Mouse (Mus musculus) lung, embryonic 14.5 days (tissue): ENCODE measurements around the gene Khsrp. TPM values are rescaled to one million over a fixed set of nuclear protein-coding genes. Genes with fewer than 3 reads are reported as not detected.
A peak's percentile ranks its signal among the peaks of the same experiment; 100 is the strongest.

ENCODE experiments used
- ATAC-seq: fragments of 200-750 bp; cut with Nextera tagmentation; 2 replicates; pipeline ENCODE4 v1.8.0; 2017; ENCODE audit warnings: mild to moderate bottlenecking, moderate TSS enrichment, moderate library complexity; ENCODE audit not compliant: insufficient read depth
- DNase-seq: peaks from one replicate; pipeline ENCODE4 v3.0.0-alpha.2; 2015
- H3K27ac ChIP-seq: fragments of 300-500 bp; sonication (generic); 2 replicates; pipeline ENCODE4 v1.5.1; 2014; ENCODE audit warnings: low read depth, mild to moderate bottlenecking, moderate library complexity
- H3K27me3 ChIP-seq: fragments of 300-500 bp; sonication (generic); 2 replicates; pipeline ENCODE4 v1.6.1; 2014; ENCODE audit warnings: low read length, control low read depth; ENCODE audit not compliant: insufficient read depth
- H3K36me3 ChIP-seq: fragments of 300-500 bp; sonication (generic); 2 replicates; pipeline ENCODE4 v1.6.1; 2014; ENCODE audit warnings: control low read depth; ENCODE audit not compliant: insufficient read depth
- H3K4me1 ChIP-seq: fragments of 300-500 bp; sonication (generic); 2 replicates; pipeline ENCODE4 v1.6.1; 2014; ENCODE audit warnings: antibody characterized with exemption, control low read depth; ENCODE audit not compliant: insufficient read depth
- H3K4me2 ChIP-seq: fragments of 300-500 bp; sonication (generic); 2 replicates; pipeline ENCODE4 v1.6.1; 2014; ENCODE audit warnings: mild to moderate bottlenecking
- H3K4me3 ChIP-seq: fragments of 300-500 bp; sonication (generic); 2 replicates; pipeline ENCODE4 v1.5.1; 2014; ENCODE audit warnings: low read depth, low read length
- H3K9ac ChIP-seq: fragments of 300-500 bp; sonication (generic); 2 replicates; pipeline ENCODE4 v1.6.1; 2014
- H3K9me3 ChIP-seq: fragments of 300-500 bp; sonication (generic); 2 replicates; pipeline ENCODE4 v1.6.1; 2016; ENCODE audit warnings: low read depth, low read length, control low read depth
- CTCF ChIP-seq: IDR thresholded peaks from 2 replicates; pipeline ENCODE4 v1.5.1; 2016; ENCODE audit warnings: antibody characterized with exemption, low read depth
- WGBS: fragments of 180-500 bp; shearing (Covaris S2); extraction: QIAGEN DNeasy Blood & Tissue Kit; methylation state at CpG from one replicate; pipeline ENCODE4 v1.1.7; 2014; 5-methylcytosine and 5-hydroxymethylcytosine counted together
- polyA plus RNA-seq: library from polyadenylated mRNA; unstranded; fragments of >200 nt; fragmentation: Nextera tagmentation; extraction: Ambion mirVana; gene quantifications from 2 replicates; pipeline ENCODE4 v1.2.1, GENCODE M21; 2014

The Khsrp gene
- polyA plus RNA-seq, 1 experiment from 2014 or later: 69.4 TPM

DNA sequence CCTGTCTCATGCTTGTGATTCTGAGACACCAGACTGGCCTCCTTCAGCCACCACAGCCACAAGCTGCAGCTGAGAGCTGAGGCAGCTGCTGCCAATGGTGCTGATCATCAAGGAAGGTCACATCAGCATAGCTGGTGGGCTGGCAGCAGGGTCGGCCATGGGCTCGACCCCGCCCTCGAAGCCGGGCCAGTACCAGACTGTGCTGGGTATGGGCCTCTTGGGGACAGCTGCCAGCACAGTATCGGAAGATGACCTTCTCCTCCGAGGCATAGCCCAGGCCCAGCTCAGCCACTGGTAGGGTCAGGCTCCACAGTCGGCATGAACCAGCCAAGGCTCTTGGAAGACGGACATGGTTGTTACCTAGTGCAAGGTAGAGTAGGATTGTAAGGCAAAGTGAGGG lies 31.9 kb downstream of the Khsrp start:
- Histone ChIP-seq H3K27me3 (no peaks in the 10 kb centered on the region), H3K4me3 (no peak overlapping the region), H3K36me3 (peaks cover 68% of the 10 kb centered on the region), H3K4me1 (peaks cover 4% of the 10 kb centered on the region; the same call in 1 of the 2 replicates), H3K9me3 (no peaks in the 10 kb centered on the region), H3K4me2 (no peak overlapping the region), H3K27ac (no peak overlapping the region), H3K9ac (no peak overlapping the region)
- DNase-seq (no peak), ATAC-seq (no peak)
- no peak for TF ChIP-seq CTCF
- 89% methylated on average over 9 of the region's 9 CpGs for WGBS

DNA sequence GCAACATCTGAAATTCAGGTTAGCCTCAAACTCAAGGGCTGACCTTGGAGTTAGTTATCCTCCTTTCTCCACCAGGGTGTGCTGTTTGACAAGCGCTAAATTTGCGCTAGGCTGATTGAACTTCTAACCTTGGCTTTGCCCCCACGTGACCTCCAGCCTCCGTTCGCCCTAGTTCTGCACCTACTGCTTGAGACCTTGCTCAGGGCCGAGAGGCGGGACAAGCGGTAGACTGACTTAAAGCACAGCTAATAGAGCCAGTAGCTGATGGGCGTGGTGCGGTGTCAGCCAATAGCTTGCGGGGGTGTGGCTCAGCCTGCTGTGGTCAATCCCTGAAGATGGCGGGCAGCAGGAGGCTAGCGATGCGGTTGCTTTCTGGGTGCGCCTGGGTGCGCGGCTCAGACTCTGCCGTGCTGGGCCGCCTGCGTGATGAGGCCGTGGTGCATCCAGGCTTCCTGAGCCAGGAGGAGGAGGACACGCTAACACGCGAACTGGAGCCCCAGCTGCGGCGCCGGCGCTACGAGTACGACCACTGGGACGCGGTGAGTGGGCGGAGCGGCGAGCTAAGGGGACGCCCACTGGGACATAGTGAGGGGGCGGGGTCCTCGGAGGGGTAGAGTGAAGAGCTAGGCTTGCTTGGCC lies 34.2 kb downstream of the Khsrp start, which contains the start of gene Alkbh7:
TSS of gene Alkbh7 (plus strand) at position 311 of the 639 bp plus-strand sequence.
- peaks cover 69% of the 10 kb centered on the region for H3K36me3 ChIP-seq
- ATAC-seq: peak; percentile 99
- H3K27ac ChIP-seq: 0 out of 2 replicates have a peak within 1 kb of the TSS, but pooled peaks have one; percentile 6

GRCm38 (mm10) chr17:56996506-56996905 lies 34.8 kb downstream of the Khsrp start:
- TF ChIP-seq CTCF: no peak
- Histone ChIP-seq H3K9me3 (no peaks in the 10 kb centered on the region), H3K36me3 (peaks cover 71% of the 10 kb centered on the region), H3K27me3 (no peaks in the 10 kb centered on the region), H3K4me3 (no peak overlapping the region), H3K27ac (no peak overlapping the region), H3K9ac (no peak overlapping the region), H3K4me2 (no peak overlapping the region; the same call in 1 of the 2 replicates), H3K4me1 (peaks cover 4% of the 10 kb centered on the region; the same call in 1 of the 2 replicates)
- WGBS: 62% methylated on average over 2 of the region's 2 CpGs
- DNase-seq (no peak), ATAC-seq (no peak)

More for the DNA sequence above, 34.2 kb downstream of the Khsrp start, which contains the start of gene Alkbh7:
- 0% methylated on average over 38 of the region's 38 CpGs for WGBS
- Histone ChIP-seq H3K4me2 (peak within 1 kb of the TSS; percentile 69), H3K9me3 (no peaks in the 10 kb centered on the region), H3K4me3 (peak within 1 kb of the TSS; percentile 71), H3K9ac (peak within 1 kb of the TSS; percentile 60), H3K27me3 (no peaks in the 10 kb centered on the region), H3K4me1 (peaks cover 4% of the 10 kb centered on the region; the same call in 1 of the 2 replicates)
- TF ChIP-seq CTCF: peak; percentile 76
- peak; percentile 97 for DNase-seq

DNA sequence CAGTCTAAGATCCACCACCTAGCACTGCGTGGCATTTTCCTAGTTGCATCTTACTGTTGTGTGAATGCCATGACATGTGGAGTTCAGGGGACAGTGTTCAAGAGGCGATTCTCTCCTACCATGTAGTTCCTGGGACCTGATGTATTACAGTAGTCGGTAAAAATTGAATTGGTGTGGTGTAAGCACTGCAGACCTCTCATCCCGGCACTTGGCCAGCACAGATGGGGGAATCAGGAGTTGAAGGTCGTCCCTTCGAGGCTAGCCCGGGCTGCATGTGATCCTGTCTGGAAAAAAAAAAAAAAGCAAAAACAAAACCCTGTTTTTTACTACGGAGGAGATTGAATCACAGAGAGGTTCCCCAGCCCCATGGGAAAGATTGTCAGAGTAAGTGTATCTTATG lies 36.3 kb downstream of the Khsrp start:
- TF ChIP-seq CTCF: no peak
- no peak for DNase-seq

DNA sequence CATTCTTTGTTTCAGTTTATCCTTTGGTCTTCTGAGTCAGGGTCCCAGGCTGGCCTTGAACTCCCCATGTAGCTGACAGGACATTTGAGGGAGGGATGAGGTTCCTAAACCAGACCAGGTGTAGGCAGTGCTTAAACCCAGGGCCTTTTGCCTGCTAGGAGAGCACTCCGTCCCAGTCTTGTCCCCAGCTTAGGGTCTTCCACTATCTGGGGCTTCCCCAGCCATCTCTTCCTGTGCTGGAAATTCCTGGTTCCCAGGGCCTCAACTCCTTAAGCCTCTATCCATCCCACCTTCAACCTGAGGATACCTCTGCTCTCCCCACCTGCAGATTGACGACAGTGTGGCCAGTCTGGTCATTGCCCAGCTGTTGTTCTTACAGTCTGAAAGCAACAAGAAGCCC lies 40.4 kb downstream of the Khsrp start:
- no peak for ATAC-seq
- no peak for TF ChIP-seq CTCF
- no peak overlapping the region for H3K27ac ChIP-seq
- no peaks in the 10 kb centered on the region for H3K9me3 ChIP-seq
- no peaks in the 10 kb centered on the region for H3K27me3 ChIP-seq
- H3K9ac ChIP-seq: peak overlapping the region; percentile 77
- DNase-seq: no peak
- H3K36me3 ChIP-seq: peaks cover 45% of the 10 kb centered on the region
- H3K4me1 ChIP-seq: peaks cover 5% of the 10 kb centered on the region; the same call in 1 of the 2 replicates
- 63% methylated on average over 2 of the region's 2 CpGs for WGBS
- H3K4me3 ChIP-seq: peak overlapping the region; percentile 83
- H3K4me2 ChIP-seq: peak overlapping the region; percentile 86

More for the DNA sequence above, 36.3 kb downstream of the Khsrp start:
- H3K4me2 ChIP-seq: no peak overlapping the region
- 85% methylated on average over 8 of the region's 8 CpGs for WGBS
- no peak overlapping the region for H3K9ac ChIP-seq
- peaks cover 9% of the 10 kb centered on the region for H3K4me1 ChIP-seq
- ATAC-seq: no peak
- no peaks in the 10 kb centered on the region for H3K27me3 ChIP-seq
- no peak overlapping the region for H3K4me3 ChIP-seq
- peaks cover 64% of the 10 kb centered on the region for H3K36me3 ChIP-seq
- no peak overlapping the region for H3K27ac ChIP-seq
- H3K9me3 ChIP-seq: no peaks in the 10 kb centered on the region

DNA sequence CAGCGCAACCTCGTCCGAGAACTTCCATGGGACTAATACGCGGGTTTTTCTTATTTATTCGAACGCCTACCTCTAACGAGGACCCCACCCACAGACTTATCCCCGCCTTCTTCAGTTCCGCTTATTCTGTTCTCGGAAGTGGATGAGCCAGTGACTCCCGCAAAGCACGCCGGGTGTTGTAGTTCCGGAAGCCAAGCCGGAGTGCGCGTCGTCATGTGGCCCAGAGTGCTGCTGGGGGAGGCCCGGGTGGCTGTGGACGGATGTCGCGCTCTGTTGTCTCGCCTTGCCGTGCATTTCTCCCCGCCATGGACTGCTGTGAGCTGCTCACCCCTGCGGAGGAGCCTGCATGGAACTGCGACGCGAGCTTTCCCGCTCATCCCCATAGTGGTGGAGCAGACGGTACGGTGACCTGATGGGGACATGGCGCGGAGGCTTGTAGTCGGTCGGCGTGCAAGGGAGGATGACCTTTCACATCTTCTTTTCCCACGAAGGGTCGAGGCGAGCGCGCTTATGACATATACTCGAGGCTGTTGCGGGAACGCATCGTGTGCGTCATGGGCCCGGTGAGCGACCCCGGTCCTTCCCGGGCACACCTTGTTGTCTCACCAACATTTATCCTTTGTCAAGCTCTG lies 41.1 kb downstream of the Khsrp start, which contains the start of gene Clpp:
TSS of gene Clpp (plus strand) at position 191 of the 632 bp plus-strand sequence.
- ATAC-seq (peak; percentile 97), DNase-seq (peak; percentile 98)
- no peak for TF ChIP-seq CTCF
- Histone ChIP-seq H3K4me2 (peak within 1 kb of the TSS; percentile 86), H3K9ac (peak within 1 kb of the TSS; percentile 77), H3K27me3 (no peaks in the 10 kb centered on the region), H3K4me3 (peak within 1 kb of the TSS; percentile 83), H3K36me3 (peaks cover 38% of the 10 kb centered on the region), H3K27ac (peak within 1 kb of the TSS; percentile 67), H3K4me1 (peaks cover 5% of the 10 kb centered on the region; the same call in 1 of the 2 replicates), H3K9me3 (no peaks in the 10 kb centered on the region)
- under 1% methylated on average over 52 of the region's 52 CpGs for WGBS

- no peaks in the 10 kb centered on the region for H3K27me3 ChIP-seq
- H3K9me3 ChIP-seq: no peaks in the 10 kb centered on the region
- DNase-seq (peak; percentile 93), ATAC-seq (peak; percentile 93)
- peak overlapping the region; percentile 77 for H3K9ac ChIP-seq
- peak overlapping the region; percentile 83 for H3K4me3 ChIP-seq
- no peak for TF ChIP-seq CTCF
- H3K4me1 ChIP-seq: peaks cover 5% of the 10 kb centered on the region; the same call in 1 of the 2 replicates
- peak overlapping the region; percentile 67 for H3K27ac ChIP-seq
- peaks cover 32% of the 10 kb centered on the region for H3K36me3 ChIP-seq
- WGBS: 3% methylated on average over 25 of the region's 25 CpGs
- H3K4me2 ChIP-seq: peak overlapping the region; percentile 86
Observed at GRCm38 (mm10) chr17:56989467-56990114, 41.7 kb downstream of the Khsrp start.
